Mouse (Mus musculus) T-cell, adult 2 months (primary cell): Measurements from ENCODE around the gene Kif9.

Experiments
- DNase-seq: peaks from one replicate; pipeline ENCODE4 v3.0.0; 2022; ENCODE audit warnings: low spot score

Gene Kif9

DNA sequence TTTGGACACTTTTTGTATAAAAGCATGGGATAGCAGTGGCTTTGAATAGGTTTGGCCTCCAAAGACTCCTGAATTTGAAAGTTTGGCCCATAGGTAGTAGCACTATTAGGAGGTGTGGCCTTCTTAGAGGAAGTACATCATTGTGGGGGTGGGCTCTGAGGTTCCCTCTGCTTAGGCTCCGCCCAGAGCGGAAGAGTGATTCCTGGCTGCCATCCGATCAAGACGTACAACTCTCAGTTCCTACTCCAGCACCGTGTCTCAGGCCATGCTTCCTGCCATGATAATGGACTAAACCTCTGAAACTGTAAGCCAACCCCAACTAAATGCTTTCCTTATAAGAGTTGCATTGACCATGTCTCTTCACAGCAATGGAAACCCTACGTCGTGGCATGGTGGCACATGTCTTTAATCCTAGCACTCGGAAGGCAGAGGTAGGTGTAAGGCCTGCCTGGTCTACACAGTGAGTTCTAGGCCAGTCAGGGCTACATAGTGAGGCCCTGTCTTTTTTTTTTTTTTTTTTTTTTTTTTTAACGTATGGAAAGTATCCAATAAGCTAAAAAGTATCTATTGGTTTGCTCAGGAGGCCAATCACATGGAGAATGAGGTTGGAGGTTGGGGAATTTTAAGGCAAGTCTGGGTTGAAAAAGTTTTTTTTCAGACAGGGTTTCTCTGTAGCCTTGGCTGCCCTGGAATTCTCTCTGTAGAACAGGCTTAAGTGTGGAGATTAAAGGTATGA lies 52.4 kb downstream of the Kif9 start:
- no peak for DNase-seq

DNA sequence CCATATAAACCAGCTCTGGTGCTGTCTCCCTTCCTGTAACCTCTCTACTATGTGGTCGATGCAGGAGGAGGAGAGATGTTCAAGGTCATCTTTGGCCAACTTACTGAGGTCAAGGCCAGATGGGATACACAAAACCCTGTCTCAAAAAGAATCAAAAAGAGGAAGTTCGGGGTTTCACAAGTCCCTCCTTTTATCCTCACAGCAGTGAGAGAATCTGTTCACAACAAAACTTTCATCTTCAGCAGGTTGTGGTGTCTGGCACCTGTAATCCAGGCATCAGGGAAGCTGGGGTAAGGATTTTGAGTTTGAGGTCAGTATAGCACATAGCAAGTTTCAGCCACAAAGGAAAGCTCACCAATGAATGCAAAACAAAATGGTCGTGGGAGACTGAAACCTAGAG lies 53.9 kb downstream of the Kif9 start:
- no peak for DNase-seq

GRCm38 (mm10) chr9:110531151-110531791 lies 54.5 kb downstream of the Kif9 start:
- no peak for DNase-seq

DNA sequence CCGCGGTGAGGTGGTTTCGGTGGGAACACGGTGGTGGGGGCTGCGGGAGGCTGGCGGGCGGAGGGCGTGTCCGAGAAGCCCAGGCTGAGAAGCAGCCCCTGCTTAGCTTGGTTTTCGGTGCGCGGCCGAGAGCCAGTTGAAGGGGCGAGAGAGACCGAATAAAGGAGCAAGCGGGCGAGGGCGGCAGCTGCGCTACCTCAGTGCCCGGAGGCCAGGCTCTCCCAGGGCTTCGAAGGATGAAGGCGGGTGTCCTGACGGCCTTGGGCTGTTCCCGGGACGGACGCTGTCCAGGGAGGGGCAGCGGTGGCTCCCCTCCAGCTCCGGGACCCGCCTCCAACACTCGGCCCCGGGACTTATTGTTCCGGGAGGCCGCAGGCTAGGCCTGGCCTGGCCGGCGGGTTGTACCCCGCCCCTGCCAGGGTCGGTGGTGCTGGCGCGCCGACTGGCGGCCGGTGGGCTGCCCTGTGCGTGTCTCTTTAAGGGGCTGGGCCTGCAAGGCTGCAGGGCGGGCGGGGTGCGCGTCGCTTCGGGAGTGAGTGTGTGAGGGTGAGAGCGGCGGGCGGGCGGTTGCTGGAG lies 55.2 kb downstream of the Kif9 start:
- DNase-seq = peak; percentile 91

GRCm38 (mm10) chr9:110532538-110533291 lies 56.0 kb downstream of the Kif9 start, which contains the start of gene Setd2:
TSS of gene Setd2 (plus strand) at chr9:110532597.
- peak; percentile 68 for DNase-seq

DNA sequence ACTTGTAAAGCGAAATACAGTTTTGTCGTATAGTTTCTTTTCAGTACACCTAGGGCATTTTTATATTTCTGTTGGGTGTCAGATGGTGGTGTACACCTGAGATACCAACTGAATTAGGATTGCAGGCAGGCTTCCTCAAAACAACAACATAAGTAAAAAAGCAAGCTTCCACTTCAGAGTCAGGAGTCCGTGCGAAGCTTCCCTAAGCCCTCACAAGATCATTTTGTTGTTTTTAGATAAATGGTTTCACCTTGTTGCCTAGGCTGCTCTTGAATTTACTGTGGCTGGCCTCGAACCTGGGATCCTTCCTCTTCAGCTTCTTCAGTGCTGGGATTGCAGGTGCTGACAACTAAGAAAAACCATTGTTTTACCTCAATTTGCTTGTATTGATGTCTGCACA lies 56.9 kb downstream of the Kif9 start:
- no peak for DNase-seq

DNA sequence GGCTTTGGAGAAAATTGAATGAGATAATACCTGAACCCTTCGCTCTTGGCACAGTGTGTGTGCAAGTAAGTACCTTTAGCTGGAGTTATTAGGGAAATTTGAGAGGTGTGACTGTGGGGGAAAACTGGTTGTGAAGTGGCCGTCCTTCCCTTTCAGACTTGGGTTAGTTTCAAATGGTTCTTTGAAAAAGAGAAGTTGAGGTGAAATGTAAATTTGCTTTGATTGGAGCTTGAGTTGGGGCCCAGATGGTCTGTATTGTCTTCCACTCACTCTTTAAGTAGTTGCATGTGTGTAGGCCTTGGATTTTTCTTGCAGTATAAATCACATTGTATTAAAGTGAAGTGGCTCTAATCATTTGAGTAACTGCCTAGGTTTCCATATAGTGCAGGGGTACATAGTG lies 58.4 kb downstream of the Kif9 start:
- no peak for DNase-seq

GRCm38 (mm10) chr9:110536636-110537035 lies 59.9 kb downstream of the Kif9 start:
- DNase-seq = no peak

DNA sequence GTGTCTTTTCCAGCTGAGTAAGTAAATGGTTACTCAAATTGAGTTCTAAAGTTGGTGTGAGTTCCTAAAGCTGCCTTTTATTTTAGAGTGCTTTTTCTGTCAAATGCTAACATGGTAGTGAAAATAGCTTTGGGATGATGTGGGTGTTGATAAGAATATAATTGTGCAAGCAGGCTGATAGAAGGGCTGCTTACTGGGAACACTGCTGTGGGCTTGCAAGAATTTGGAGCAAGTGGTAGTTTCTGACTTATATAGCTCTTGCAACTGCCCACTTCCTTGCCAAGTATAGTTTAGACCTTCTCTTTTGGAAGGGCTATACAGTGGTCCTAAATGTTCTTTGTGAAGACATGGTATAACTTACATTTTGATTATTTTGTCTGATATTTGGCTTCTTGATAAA lies 61.8 kb downstream of the Kif9 start:
- DNase-seq = no peak

DNA sequence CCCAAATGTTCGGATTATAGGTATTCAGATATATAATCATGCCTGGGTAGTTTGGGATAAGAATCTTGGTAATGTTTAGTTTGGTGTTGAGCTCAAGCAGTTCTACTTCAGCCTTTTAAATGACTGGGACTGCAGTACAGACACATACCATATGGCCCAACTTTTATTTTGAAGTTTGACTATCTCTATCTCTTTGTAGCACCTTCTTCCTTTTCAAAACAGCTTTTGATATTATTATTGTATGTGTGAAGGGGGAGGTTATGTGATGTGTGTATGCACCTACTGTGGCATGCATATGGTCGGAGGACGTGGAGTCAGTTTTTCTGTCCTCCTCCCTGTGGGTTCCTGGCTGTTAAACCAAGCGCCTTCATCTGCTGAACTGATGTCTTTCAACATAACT lies 65.2 kb downstream of the Kif9 start:
- DNase-seq = no peak

DNA sequence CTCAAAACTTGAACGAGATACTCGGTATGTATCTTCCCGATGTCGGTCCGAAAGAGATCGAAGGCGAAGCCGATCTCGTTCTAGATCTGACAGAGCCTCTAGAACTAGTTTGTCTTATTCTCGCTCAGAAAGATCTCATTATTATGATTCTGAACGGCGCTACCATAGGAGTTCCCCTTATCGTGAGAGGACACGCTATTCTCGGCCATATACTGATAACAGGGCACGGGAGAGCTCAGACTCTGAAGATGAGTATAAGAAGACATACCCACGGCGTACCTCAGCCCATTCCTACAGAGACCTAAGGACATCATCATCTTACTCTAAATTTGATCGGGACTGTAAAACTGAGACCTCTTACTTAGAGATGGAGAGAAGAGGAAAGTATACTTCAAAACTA lies 71.5 kb downstream of the Kif9 start:
- no peak for DNase-seq

DNA sequence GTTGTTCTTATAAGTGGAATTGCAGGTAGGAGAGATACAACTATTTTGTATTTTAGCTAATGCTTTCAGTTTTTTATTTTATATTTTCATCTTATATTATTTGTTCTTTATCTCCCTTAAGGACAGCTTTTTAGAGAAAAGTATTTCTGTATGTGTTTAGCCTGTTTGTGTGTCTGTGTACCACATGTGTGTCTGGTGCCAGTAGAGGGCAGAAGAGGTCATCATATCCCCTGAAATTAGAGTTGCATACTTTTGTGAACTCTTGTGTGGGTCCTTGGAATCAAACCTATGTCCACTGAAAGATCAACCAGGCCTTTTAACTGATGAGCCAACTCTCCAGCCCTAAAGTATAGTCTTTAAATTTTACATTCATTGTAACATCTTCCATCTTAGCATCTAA lies 91.6 kb downstream of the Kif9 start:
- DNase-seq = no peak
